Mouse (Mus musculus) limb, embryonic 14.5 days (tissue): ENCODE data around the gene Btbd18. TPM values are rescaled to one million over a fixed set of nuclear protein-coding genes. Genes with fewer than 3 reads are reported as not detected.

Experiments
- ATAC-seq: fragments of 200-750 bp; cut with Nextera tagmentation; 2 replicates; pipeline ENCODE4 v1.8.0; 2017; ENCODE audit warnings: low read depth, moderate number of reproducible peaks, moderate TSS enrichment; ENCODE audit not compliant: low FRiP score
- DNase-seq: peaks from one replicate; pipeline ENCODE4 v3.0.0-alpha.2; 2015; ENCODE audit warnings: low spot score
- H3K27ac ChIP-seq: fragments of 300-500 bp; sonication (generic); replicated peaks from 2 replicates; pipeline ENCODE4 v1.5.1; 2014; ENCODE audit warnings: low read depth, mild to moderate bottlenecking, low read length, moderate library complexity, mixed read lengths
- H3K27me3 ChIP-seq: fragments of 300-500 bp; sonication (generic); 2 replicates; pipeline ENCODE4 v1.6.1; 2014; ENCODE audit warnings: low read length, mixed read lengths; ENCODE audit not compliant: control insufficient read depth, insufficient read depth
- H3K36me3 ChIP-seq: fragments of 300-500 bp; sonication (generic); 2 replicates; pipeline ENCODE4 v1.6.1; 2014; ENCODE audit warnings: mild to moderate bottlenecking, low read length, moderate library complexity, mixed read lengths; ENCODE audit not compliant: control insufficient read depth, insufficient read depth
- H3K4me1 ChIP-seq: fragments of 300-500 bp; sonication (generic); 2 replicates; pipeline ENCODE4 v1.6.1; 2014; ENCODE audit warnings: antibody characterized with exemption, low read length, mixed read lengths; ENCODE audit not compliant: control insufficient read depth, insufficient read depth
- H3K4me2 ChIP-seq: fragments of 300-500 bp; sonication (generic); replicated peaks from 2 replicates; pipeline ENCODE4 v1.6.1; 2014; ENCODE audit warnings: low read depth, mild to moderate bottlenecking, low read length, moderate library complexity; ENCODE audit not compliant: severe bottlenecking
- H3K4me3 ChIP-seq: fragments of 300-500 bp; sonication (generic); replicated peaks from 2 replicates; pipeline ENCODE4 v1.5.1; 2014; ENCODE audit warnings: low read length
- H3K9ac ChIP-seq: fragments of 300-500 bp; sonication (generic); 2 replicates; pipeline ENCODE4 v1.6.1; 2014; ENCODE audit warnings: mild to moderate bottlenecking, low read depth, low read length, moderate library complexity; ENCODE audit not compliant: severe bottlenecking
- H3K9me3 ChIP-seq: fragments of 300-500 bp; sonication (generic); 2 replicates; pipeline ENCODE4 v1.6.1; 2016; ENCODE audit warnings: low read length; ENCODE audit not compliant: control insufficient read depth
- POLR2A ChIP-seq: fragments of 200-500 bp; IDR thresholded peaks from 2 replicates; pipeline ENCODE4 v1.8.0; 2012; ENCODE audit warnings: inconsistent platforms, mild to moderate bottlenecking, moderate library complexity, borderline replicate concordance; ENCODE audit not compliant: insufficient read depth, insufficient read length; ENCODE audit errors: extremely low read depth
- WGBS: fragments of 180-500 bp; shearing (Covaris S2); extraction: QIAGEN DNeasy Blood & Tissue Kit; methylation state at CpG from one replicate; pipeline ENCODE4 v1.1.7; 2014; 5-methylcytosine and 5-hydroxymethylcytosine counted together
- polyA plus RNA-seq, 2 experiments: library from polyadenylated mRNA; depleted of rRNA in 1 of 2; stranded (reverse) in 1 of 2; unstranded in 1 of 2; fragments of >200 nt; fragmentation: Nextera tagmentation in 1 of 2; extraction: Ambion mirVana in 1 of 2; gene quantifications; 2 replicates each; pipeline versions ENCODE4 v1.2.1 to v1.2.3; 2012 to 2014

Gene Btbd18
- polyA plus RNA-seq, 2 experiments = 0.01 to 0.15 TPM

- Histone ChIP-seq H3K27ac (no peak overlapping the region), H3K4me1 (no peaks in the 10 kb centered on the region), H3K27me3 (no peaks in the 10 kb centered on the region), H3K4me3 (no peak overlapping the region), H3K4me2 (no peak overlapping the region), H3K9ac (no peak overlapping the region), H3K36me3 (peaks cover 46% of the 10 kb centered on the region), H3K9me3 (no peaks in the 10 kb centered on the region)
- no peak for TF ChIP-seq POLR2A
- ATAC-seq (no peak), DNase-seq (no peak)
- WGBS = 82% methylated on average over 2 of the region's 2 CpGs
These were observed 36.2 kb upstream of the Btbd18 start for GRCm38 (mm10) chr2:84622668-84623067.

- Histone ChIP-seq H3K9ac (no peak overlapping the region), H3K36me3 (peaks cover 46% of the 10 kb centered on the region), H3K4me2 (no peak overlapping the region), H3K4me1 (no peaks in the 10 kb centered on the region), H3K9me3 (no peaks in the 10 kb centered on the region), H3K4me3 (no peak overlapping the region), H3K27ac (no peak overlapping the region), H3K27me3 (no peaks in the 10 kb centered on the region)
- DNase-seq (no peak), ATAC-seq (no peak)
- no peak for TF ChIP-seq POLR2A
- 87% methylated on average over 3 of the region's 3 CpGs for WGBS
These were observed 35.3 kb upstream of the Btbd18 start for GRCm38 (mm10) chr2:84623428-84624119.

GRCm38 (mm10) chr2:84624201-84624600 lies 34.7 kb upstream of the Btbd18 start:
- TF ChIP-seq POLR2A = no peak
- WGBS = 94% methylated on average over 17 of the region's 17 CpGs
- no peak for DNase-seq

GRCm38 (mm10) chr2:84626366-84626975 lies 32.4 kb upstream of the Btbd18 start:
- Histone ChIP-seq H3K4me1 (no peaks in the 10 kb centered on the region; the same call in 1 of the 2 replicates), H3K36me3 (peaks cover 18% of the 10 kb centered on the region), H3K27me3 (no peaks in the 10 kb centered on the region), H3K9me3 (no peaks in the 10 kb centered on the region), H3K9ac (no peak overlapping the region), H3K4me2 (no peak overlapping the region), H3K4me3 (no peak overlapping the region), H3K27ac (no peak overlapping the region)
- DNase-seq (no peak), ATAC-seq (no peak)
- 74% methylated on average over 7 of the region's 7 CpGs for WGBS
- TF ChIP-seq POLR2A = no peak

More at GRCm38 (mm10) chr2:84624201-84624600, 34.7 kb upstream of the Btbd18 start:
- Histone ChIP-seq H3K9me3 (no peaks in the 10 kb centered on the region), H3K4me3 (no peak overlapping the region), H3K36me3 (peaks cover 40% of the 10 kb centered on the region), H3K27me3 (no peaks in the 10 kb centered on the region), H3K4me1 (no peaks in the 10 kb centered on the region), H3K9ac (no peak overlapping the region), H3K27ac (no peak overlapping the region), H3K4me2 (no peak overlapping the region)
- no peak for ATAC-seq

GRCm38 (mm10) chr2:84627036-84627435 lies 31.8 kb upstream of the Btbd18 start:
- no peaks in the 10 kb centered on the region for H3K27me3 ChIP-seq
- no peak for TF ChIP-seq POLR2A
- 26% methylated on average over 3 of the region's 3 CpGs for WGBS
- no peak overlapping the region for H3K4me2 ChIP-seq
- H3K27ac ChIP-seq = no peak overlapping the region
- DNase-seq (no peak), ATAC-seq (no peak)
- H3K4me3 ChIP-seq = no peak overlapping the region
- H3K9me3 ChIP-seq = no peaks in the 10 kb centered on the region
- H3K9ac ChIP-seq = no peak overlapping the region
- H3K4me1 ChIP-seq = no peaks in the 10 kb centered on the region; the same call in 1 of the 2 replicates
- H3K36me3 ChIP-seq = peaks cover 17% of the 10 kb centered on the region; the same call in 1 of the 2 replicates

- DNase-seq (no peak), ATAC-seq (no peak)
- no peaks in the 10 kb centered on the region for H3K9me3 ChIP-seq
- H3K4me3 ChIP-seq = no peak overlapping the region
- H3K36me3 ChIP-seq = no peaks in the 10 kb centered on the region
- H3K27me3 ChIP-seq = no peaks in the 10 kb centered on the region
- H3K27ac ChIP-seq = no peak overlapping the region
- no peak overlapping the region for H3K9ac ChIP-seq
- WGBS = 86% methylated on average over 1 of the region's 1 CpGs
- H3K4me2 ChIP-seq = no peak overlapping the region
- H3K4me1 ChIP-seq = peaks cover 32% of the 10 kb centered on the region
- no peak for TF ChIP-seq POLR2A
These were observed 26.9 kb upstream of the Btbd18 start for GRCm38 (mm10) chr2:84632001-84632400.
